Mouse (Mus musculus): ENCODE data around the gene Ankrd63. TPM values are rescaled to one million over a fixed set of nuclear protein-coding genes. Genes with fewer than 3 reads are reported as not detected.

Gene Ankrd63
- total and polyA plus RNA-seq, 2 experiments: not detected

GRCm38 (mm10) chr2:118665616-118666015, 38.1 kb downstream of the Ankrd63 start:
- no peak for DNase-seq (ENCODE audit: extremely low read depth, low read depth, low spot score)
- Histone ChIP-seq H3K4me1 (ENCODE audit: control insufficient read depth, insufficient read depth, low read length) (no peaks in the 10 kb centered on the region), H3K36me3 (ENCODE audit: control insufficient read depth, insufficient read depth, low read length) (no peaks in the 10 kb centered on the region), H3K79me2 (ENCODE audit: control insufficient read depth, insufficient read depth, low read length) (no peaks in the 10 kb centered on the region), H3K27me3 (ENCODE audit: control insufficient read depth, insufficient read depth, low read length) (peaks cover 8% of the 10 kb centered on the region; the same call in 1 of the 2 replicates), H3K4me3 (ENCODE audit: insufficient read depth, low read depth, low read length) (no peak overlapping the region), H3K27ac (replicated peaks; ENCODE audit: insufficient read depth, low read depth, low read length) (no peak overlapping the region), H3K9ac (ENCODE audit: low read depth, low read length) (no peak overlapping the region)
- WGBS: 92% methylated on average over 4 of the region's 4 CpGs
- TF ChIP-seq CTCF (IDR thresholded peaks at IDR 0.05; ENCODE audit: low read depth, low read length) (no peak), POLR2A (IDR thresholded peaks at IDR 0.05; ENCODE audit: extremely low read depth, insufficient read depth, low read length) (no peak)

DNA sequence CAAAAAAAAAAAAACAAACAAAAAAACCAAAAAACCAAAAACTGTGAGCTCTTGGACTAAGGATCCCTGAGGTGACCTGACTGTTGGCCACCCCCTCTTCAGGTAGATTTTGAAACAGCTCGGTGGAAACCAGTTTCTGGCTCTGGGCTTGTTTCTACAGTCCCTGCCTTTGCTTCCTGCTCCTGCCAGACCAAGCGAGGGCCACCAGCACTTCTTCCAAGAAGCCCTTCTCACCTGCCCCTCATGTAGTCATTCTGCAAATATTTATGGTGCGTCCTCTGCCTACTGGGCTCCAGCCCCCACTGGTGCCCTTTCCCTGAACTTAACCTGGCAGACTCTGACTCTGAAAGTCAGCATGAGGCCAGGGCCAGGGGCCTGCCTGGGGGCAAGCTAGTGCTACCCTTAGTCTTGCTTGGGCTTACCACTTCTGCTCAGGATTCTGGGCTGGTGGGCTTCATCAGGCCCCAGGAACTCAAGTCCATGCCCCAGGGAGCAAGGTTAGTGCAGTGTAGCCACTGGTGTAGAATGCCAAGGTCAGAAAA, 38.7 kb downstream of the Ankrd63 start:
- no peak for DNase-seq (ENCODE audit: extremely low read depth, low read depth, low spot score)
- Histone ChIP-seq H3K4me1 (ENCODE audit: control insufficient read depth, insufficient read depth, low read length) (no peaks in the 10 kb centered on the region), H3K4me3 (ENCODE audit: insufficient read depth, low read depth, low read length) (no peak overlapping the region), H3K9ac (ENCODE audit: low read depth, low read length) (no peak overlapping the region), H3K79me2 (ENCODE audit: control insufficient read depth, insufficient read depth, low read length) (no peaks in the 10 kb centered on the region), H3K27ac (replicated peaks; ENCODE audit: insufficient read depth, low read depth, low read length) (no peak overlapping the region), H3K36me3 (ENCODE audit: control insufficient read depth, insufficient read depth, low read length) (no peaks in the 10 kb centered on the region), H3K27me3 (ENCODE audit: control insufficient read depth, insufficient read depth, low read length) (peaks cover 8% of the 10 kb centered on the region; the same call in 1 of the 2 replicates)
- TF ChIP-seq POLR2A (IDR thresholded peaks at IDR 0.05; ENCODE audit: extremely low read depth, insufficient read depth, low read length): no peak
- no peak for TF ChIP-seq CTCF (IDR thresholded peaks at IDR 0.05; ENCODE audit: low read depth, low read length)
- 71% methylated on average over 3 of the region's 3 CpGs for whole genome bisulfite sequencing

- 56% methylated on average over 19 of the region's 19 CpGs for WGBS
- Histone ChIP-seq H3K27me3 (ENCODE audit: control insufficient read depth, insufficient read depth, low read length) (peaks cover 8% of the 10 kb centered on the region; the same call in 1 of the 2 replicates), H3K4me1 (ENCODE audit: control insufficient read depth, insufficient read depth, low read length) (no peaks in the 10 kb centered on the region), H3K27ac (replicated peaks; ENCODE audit: insufficient read depth, low read depth, low read length) (no peak overlapping the region), H3K9ac (ENCODE audit: low read depth, low read length) (no peak overlapping the region), H3K36me3 (ENCODE audit: control insufficient read depth, insufficient read depth, low read length) (no peaks in the 10 kb centered on the region), H3K79me2 (ENCODE audit: control insufficient read depth, insufficient read depth, low read length) (no peaks in the 10 kb centered on the region), H3K4me3 (ENCODE audit: insufficient read depth, low read depth, low read length) (no peak overlapping the region; the same call in 1 of the 2 replicates)
- DNase-seq (ENCODE audit: extremely low read depth, low read depth, low spot score): no peak
- TF ChIP-seq CTCF (IDR thresholded peaks at IDR 0.05; ENCODE audit: low read depth, low read length) (no peak), POLR2A (IDR thresholded peaks at IDR 0.05; ENCODE audit: extremely low read depth, insufficient read depth, low read length) (no peak)
Measured at GRCm38 (mm10) chr2:118663804-118664766, 39.7 kb downstream of the Ankrd63 start.

DNA sequence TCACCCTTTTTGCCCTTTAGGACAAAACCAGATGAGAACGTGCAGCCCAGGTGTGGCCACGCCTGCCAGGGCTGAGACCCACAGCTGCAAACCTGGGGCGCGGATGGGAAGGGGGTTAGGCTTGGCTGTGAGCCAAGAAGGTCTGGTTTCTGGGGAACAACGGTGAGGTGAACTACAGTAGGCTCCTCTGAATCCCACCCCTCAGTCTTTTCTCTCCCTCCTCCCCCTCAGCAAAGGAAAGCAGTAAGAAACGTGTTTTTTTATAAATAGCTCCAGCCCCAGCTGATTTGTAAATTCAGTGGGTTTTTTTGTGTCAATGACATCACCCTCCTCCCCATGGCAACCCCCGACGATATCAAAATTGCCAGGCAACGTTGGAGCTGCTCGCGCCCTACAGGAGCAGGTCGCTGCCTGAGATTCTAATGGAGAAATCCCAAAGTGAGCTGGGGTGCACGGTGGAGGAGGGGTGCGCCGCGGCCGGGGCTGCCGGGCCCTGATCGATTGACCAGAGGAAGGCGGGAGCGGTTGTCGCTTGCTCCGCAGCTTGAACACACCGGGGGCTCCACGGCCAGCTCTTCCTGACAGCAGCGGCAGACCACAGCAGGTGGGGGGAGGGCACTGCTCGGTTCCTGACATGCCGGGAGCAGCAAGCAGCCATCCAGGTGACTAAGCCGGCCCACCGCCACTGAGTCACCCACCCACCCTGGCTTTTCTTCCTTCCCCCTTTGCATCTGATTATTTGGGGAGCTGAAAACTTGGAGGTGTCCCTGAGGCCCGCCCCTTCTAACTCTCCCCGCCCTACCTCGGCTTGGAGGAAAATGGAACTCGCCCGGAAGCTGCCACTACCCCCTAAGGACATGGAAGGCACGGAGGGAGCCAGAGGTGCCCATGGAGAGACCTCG, 40.6 kb downstream of the Ankrd63 start, which contains the start of gene Pak6:
Gene Pak6 (plus strand): TSS at position 402 of the 902 bp plus-strand sequence.
- Histone ChIP-seq H3K4me1 (ENCODE audit: control insufficient read depth, insufficient read depth, low read length) (no peaks in the 10 kb centered on the region), H3K27ac (replicated peaks; ENCODE audit: insufficient read depth, low read depth, low read length) (no peak within 1 kb of the TSS), H3K36me3 (ENCODE audit: control insufficient read depth, insufficient read depth, low read length) (no peaks in the 10 kb centered on the region), H3K9ac (ENCODE audit: low read depth, low read length) (peak within 1 kb of the TSS; percentile 42; the same call in 1 of the 2 replicates), H3K4me3 (ENCODE audit: insufficient read depth, low read depth, low read length) (peak within 1 kb of the TSS; percentile 36; the same call in 1 of the 2 replicates), H3K27me3 (ENCODE audit: control insufficient read depth, insufficient read depth, low read length) (peaks cover 8% of the 10 kb centered on the region; the same call in 1 of the 2 replicates), H3K79me2 (ENCODE audit: control insufficient read depth, insufficient read depth, low read length) (no peaks in the 10 kb centered on the region)
- 7% methylated on average over 37 of the region's 37 CpGs for WGBS
- DNase-seq (ENCODE audit: extremely low read depth, low read depth, low spot score): no peak
- TF ChIP-seq CTCF (IDR thresholded peaks at IDR 0.05; ENCODE audit: low read depth, low read length) (no peak), POLR2A (IDR thresholded peaks at IDR 0.05; ENCODE audit: extremely low read depth, insufficient read depth, low read length) (no peak)

DNA sequence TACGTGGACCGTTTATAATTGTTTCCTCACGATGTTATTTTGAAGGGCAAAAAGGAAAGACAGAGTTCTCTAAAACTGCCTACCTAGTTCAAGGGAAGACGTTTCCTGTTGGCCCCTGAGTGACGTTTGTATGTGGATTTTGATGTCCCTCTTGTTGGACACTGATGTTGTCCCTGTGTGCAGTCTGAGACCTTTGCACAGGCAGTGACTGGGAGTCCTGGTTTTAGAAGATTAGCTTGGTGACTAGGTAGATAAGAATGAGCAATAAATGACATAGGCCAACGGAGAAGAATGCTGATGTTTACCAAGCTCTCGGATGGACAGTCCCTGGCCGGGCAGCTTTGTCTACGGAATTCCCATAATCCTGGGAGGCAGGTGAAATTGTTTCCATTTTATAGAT, 41.9 kb downstream of the Ankrd63 start:
- Histone ChIP-seq H3K36me3 (ENCODE audit: control insufficient read depth, insufficient read depth, low read length) (no peaks in the 10 kb centered on the region), H3K27me3 (ENCODE audit: control insufficient read depth, insufficient read depth, low read length) (peaks cover 8% of the 10 kb centered on the region; the same call in 1 of the 2 replicates), H3K4me1 (ENCODE audit: control insufficient read depth, insufficient read depth, low read length) (no peaks in the 10 kb centered on the region), H3K79me2 (ENCODE audit: control insufficient read depth, insufficient read depth, low read length) (no peaks in the 10 kb centered on the region), H3K27ac (replicated peaks; ENCODE audit: insufficient read depth, low read depth, low read length) (no peak overlapping the region), H3K4me3 (ENCODE audit: insufficient read depth, low read depth, low read length) (no peak overlapping the region), H3K9ac (ENCODE audit: low read depth, low read length) (no peak overlapping the region)
- TF ChIP-seq POLR2A (IDR thresholded peaks at IDR 0.05; ENCODE audit: extremely low read depth, insufficient read depth, low read length) (no peak), CTCF (IDR thresholded peaks at IDR 0.05; ENCODE audit: low read depth, low read length) (no peak)
- DNase-seq (ENCODE audit: extremely low read depth, low read depth, low spot score): no peak
- WGBS: 74% methylated on average over 9 of the region's 9 CpGs
